Mouse (Mus musculus): Measurements from ENCODE around the gene Atrnl1. TPM values are rescaled to one million over a fixed set of nuclear protein-coding genes. Genes with fewer than 3 reads are reported as not detected.
"Not testable (repeated sequence)": the region's sequence is repeated elsewhere in the genome, so short reads cannot be mapped to it uniquely, and the experiment has no call there.

The Atrnl1 gene
- total and polyA plus RNA-seq, 2 experiments from 2014 or later: 5.4 to 60.5 TPM

DNA sequence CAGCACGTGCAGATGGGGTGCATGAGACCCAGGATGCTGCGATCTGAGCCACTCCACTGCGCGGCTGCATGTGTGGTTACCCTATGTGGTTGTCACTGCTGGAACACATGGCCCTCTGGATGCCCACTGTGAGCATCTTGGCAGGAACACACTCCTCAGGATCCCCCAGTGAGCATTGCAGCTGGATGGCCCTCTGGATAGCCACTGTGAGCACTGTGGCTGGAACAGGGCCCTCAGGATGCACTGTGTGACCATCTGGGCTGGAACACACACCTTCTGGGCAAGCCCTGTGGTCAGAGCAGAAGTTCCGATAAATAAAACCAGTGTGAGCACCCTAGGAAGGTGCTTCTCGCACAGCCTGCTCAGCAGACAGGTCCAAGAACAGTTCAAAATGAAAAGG is 364.4 kb downstream of the Atrnl1 start:
- Histone ChIP-seq H3K27me3 (ENCODE audit: insufficient read depth, low read length) (no peaks in the 10 kb centered on the region), H3K4me2 (ENCODE audit: low read depth, low read length, poor library complexity, severe bottlenecking) (no peak overlapping the region), H3K27ac (ENCODE audit: low read depth, low read length) (no peak overlapping the region), H3K9me3 (ENCODE audit: low read length) (no peaks in the 10 kb centered on the region), H3K4me3 (ENCODE audit: low read depth, low read length) (no peak overlapping the region), H3K4me1 (ENCODE audit: insufficient read depth, low read length) (no peaks in the 10 kb centered on the region), H3K36me3 (ENCODE audit: insufficient read depth, low read length) (peaks cover 2% of the 10 kb centered on the region; the same call in 1 of the 2 replicates), H3K9ac (replicated peaks; ENCODE audit: low read length, poor library complexity, severe bottlenecking) (no peak overlapping the region)
- ATAC-seq (ENCODE audit: low FRiP score): no peak
- no peak for TF ChIP-seq CTCF (IDR thresholded peaks at IDR 0.05)
- DNase-seq (ENCODE audit: low spot score): no peak
- WGBS: 95% methylated on average over 6 of the region's 6 CpGs

DNA sequence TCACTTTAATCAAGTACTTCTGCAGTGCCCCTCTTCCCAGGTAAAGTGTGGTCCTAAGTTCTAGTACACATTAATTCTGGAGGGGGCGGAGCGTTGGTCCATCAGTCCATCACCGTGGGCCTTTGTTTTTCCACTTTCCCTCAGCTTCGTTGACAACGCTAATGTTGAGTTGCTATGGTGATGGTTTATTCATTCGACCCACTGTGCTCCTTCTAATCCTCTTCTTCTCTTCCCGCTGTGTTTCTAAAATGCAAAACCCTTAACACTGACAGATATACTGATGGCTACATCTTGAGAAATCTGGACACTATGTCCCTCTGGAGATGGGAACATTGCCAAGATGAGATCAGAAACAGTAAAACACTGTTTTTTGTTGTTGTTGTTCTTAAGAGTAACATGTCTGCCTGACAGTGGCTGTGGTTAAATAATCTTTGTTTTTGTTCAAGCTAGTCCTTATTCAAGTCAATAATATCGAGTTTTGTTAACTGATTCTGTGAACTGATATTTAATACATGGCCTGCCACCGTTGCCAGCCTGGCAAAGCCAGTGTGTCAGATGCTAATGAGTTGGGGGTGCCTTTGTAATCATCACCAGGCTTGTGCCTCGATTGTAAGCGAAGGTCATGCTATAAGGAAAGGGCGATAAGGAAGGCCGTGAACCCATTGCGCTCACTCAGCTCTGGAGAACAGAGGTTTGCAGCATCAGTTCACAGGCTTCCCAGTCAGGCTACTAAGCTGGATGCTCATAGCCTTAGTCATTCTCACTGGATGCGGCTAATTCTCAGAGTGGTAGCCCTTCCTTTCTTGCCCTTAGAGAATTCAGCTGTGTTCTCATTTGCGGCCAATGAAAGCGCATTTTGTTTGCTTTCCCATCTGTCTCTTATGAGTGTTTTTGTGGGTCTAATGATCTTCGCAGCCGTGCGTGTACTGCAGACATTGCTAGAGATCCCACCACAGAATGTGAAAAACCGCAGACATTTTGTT is 375.4 kb downstream of the Atrnl1 start:
- H3K9me3 ChIP-seq (ENCODE audit: low read length): no peaks in the 10 kb centered on the region
- H3K27ac ChIP-seq (ENCODE audit: low read depth, low read length): no peak overlapping the region
- H3K4me1 ChIP-seq (ENCODE audit: insufficient read depth, low read length): no peaks in the 10 kb centered on the region
- no peaks in the 10 kb centered on the region for H3K27me3 ChIP-seq (ENCODE audit: insufficient read depth, low read length)
- DNase-seq (ENCODE audit: low spot score) (peak; percentile 63), ATAC-seq (ENCODE audit: low FRiP score) (no peak)
- no peaks in the 10 kb centered on the region for H3K36me3 ChIP-seq (ENCODE audit: insufficient read depth, low read length)
- 46% methylated on average over 21 of the region's 21 CpGs for WGBS
- no peak overlapping the region for H3K9ac ChIP-seq (replicated peaks; ENCODE audit: low read length, poor library complexity, severe bottlenecking)
- TF ChIP-seq CTCF (IDR thresholded peaks at IDR 0.05): no peak
- H3K4me2 ChIP-seq (ENCODE audit: low read depth, low read length, poor library complexity, severe bottlenecking): no peak overlapping the region
- no peak overlapping the region for H3K4me3 ChIP-seq (ENCODE audit: low read depth, low read length)

DNA sequence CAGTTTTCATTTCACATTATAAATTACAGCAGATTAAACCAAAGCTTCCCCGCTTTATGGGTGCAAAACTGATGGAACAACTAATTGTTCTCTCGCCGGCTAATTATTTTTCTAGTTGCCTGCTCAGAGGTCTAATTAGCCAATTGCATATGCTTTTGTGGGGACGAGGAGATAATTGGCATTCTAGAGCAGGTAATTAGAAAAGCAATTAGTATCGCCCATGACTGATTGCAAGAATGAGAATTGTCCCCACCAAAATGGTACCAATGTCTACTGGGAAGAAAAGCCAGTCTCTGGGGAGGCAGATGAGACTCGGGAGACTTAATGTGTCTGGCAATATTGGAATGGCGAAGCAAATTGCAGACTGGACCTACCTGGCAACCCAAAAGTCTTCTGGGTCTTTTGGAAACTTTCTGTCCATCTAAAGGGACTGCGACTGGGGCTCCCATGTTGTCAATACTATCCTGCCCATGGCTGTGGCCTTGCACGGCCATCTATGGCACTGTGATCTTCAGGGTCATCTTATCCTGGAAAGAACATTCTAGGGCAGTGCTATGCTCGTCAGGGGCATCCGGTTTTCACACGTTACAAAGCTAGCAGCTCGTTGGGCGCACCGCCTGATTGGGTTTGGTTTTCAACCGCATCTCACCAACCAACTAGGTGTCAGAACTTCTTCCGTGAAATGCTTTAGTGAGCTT is 377.0 kb downstream of the Atrnl1 start:
- H3K27me3 ChIP-seq (ENCODE audit: insufficient read depth, low read length): no peaks in the 10 kb centered on the region
- H3K4me2 ChIP-seq (ENCODE audit: low read depth, low read length, poor library complexity, severe bottlenecking): no peak overlapping the region
- no peak overlapping the region for H3K27ac ChIP-seq (ENCODE audit: low read depth, low read length)
- ATAC-seq (ENCODE audit: low FRiP score) (no peak), DNase-seq (ENCODE audit: low spot score) (peak; percentile 21)
- no peak overlapping the region for H3K9ac ChIP-seq (replicated peaks; ENCODE audit: low read length, poor library complexity, severe bottlenecking)
- no peaks in the 10 kb centered on the region for H3K9me3 ChIP-seq (ENCODE audit: low read length)
- no peak overlapping the region for H3K4me3 ChIP-seq (ENCODE audit: low read depth, low read length)
- 86% methylated on average over 17 of the region's 17 CpGs for WGBS
- TF ChIP-seq CTCF (IDR thresholded peaks at IDR 0.05): no peak
- H3K4me1 ChIP-seq (ENCODE audit: insufficient read depth, low read length): no peaks in the 10 kb centered on the region
- H3K36me3 ChIP-seq (ENCODE audit: insufficient read depth, low read length): no peaks in the 10 kb centered on the region

- Histone ChIP-seq H3K9me3 (ENCODE audit: low read length) (no peaks in the 10 kb centered on the region), H3K9ac (replicated peaks; ENCODE audit: low read length, poor library complexity, severe bottlenecking) (no peak overlapping the region), H3K4me1 (ENCODE audit: insufficient read depth, low read length) (no peaks in the 10 kb centered on the region), H3K4me2 (ENCODE audit: low read depth, low read length, poor library complexity, severe bottlenecking) (no peak overlapping the region), H3K27me3 (ENCODE audit: insufficient read depth, low read length) (no peaks in the 10 kb centered on the region), H3K36me3 (ENCODE audit: insufficient read depth, low read length) (no peaks in the 10 kb centered on the region), H3K4me3 (ENCODE audit: low read depth, low read length) (no peak overlapping the region), H3K27ac (ENCODE audit: low read depth, low read length) (no peak overlapping the region)
- DNase-seq (ENCODE audit: low spot score) (no peak), ATAC-seq (ENCODE audit: low FRiP score) (no peak)
- no peak for TF ChIP-seq CTCF (IDR thresholded peaks at IDR 0.05)
- 61% methylated on average over 10 of the region's 10 CpGs for WGBS
Measured at GRCm38 (mm10) chr19:57988559-57989093, 377.8 kb downstream of the Atrnl1 start.

DNA sequence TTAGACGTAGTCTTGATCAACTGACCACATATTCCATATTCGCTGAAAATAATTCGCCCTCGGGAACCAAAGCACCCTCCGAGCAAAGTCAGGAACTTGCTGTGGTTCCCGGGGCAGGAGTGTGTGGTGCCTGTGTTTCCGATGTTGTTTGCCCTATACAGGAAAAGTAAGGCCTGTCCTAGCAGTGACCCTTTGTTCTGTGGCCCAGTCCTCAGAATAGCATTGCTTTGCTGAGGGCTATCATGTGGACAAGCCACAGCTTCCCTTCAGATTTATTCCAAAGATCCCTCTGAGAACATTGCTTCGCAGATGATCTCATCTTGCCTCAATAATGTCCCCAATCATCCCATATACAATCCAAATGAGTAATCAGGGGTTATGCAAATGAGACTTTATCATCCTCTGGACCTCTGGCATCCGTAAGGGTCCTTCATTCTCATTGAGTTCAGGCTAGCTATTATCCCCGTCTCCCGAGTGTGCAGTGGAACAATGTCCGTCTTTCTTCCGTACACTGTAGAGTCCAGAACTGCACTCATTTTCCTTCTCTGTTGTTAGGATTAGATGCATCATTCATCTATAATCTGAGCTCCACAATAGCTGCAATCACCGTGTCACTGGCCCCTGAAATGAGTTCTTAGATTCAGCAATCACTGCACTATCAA is 380.4 kb downstream of the Atrnl1 start:
- no peak overlapping the region for H3K4me2 ChIP-seq (ENCODE audit: low read depth, low read length, poor library complexity, severe bottlenecking)
- ATAC-seq (ENCODE audit: low FRiP score) (no peak), DNase-seq (ENCODE audit: low spot score) (no peak)
- no peak overlapping the region for H3K27ac ChIP-seq (ENCODE audit: low read depth, low read length)
- WGBS: 66% methylated on average over 14 of the region's 14 CpGs
- H3K9ac ChIP-seq (replicated peaks; ENCODE audit: low read length, poor library complexity, severe bottlenecking): no peak overlapping the region
- no peaks in the 10 kb centered on the region for H3K36me3 ChIP-seq (ENCODE audit: insufficient read depth, low read length)
- no peaks in the 10 kb centered on the region for H3K9me3 ChIP-seq (ENCODE audit: low read length)
- no peak for TF ChIP-seq CTCF (IDR thresholded peaks at IDR 0.05)
- H3K4me1 ChIP-seq (ENCODE audit: insufficient read depth, low read length): no peaks in the 10 kb centered on the region
- no peak overlapping the region for H3K4me3 ChIP-seq (ENCODE audit: low read depth, low read length)
- H3K27me3 ChIP-seq (ENCODE audit: insufficient read depth, low read length): no peaks in the 10 kb centered on the region

GRCm38 (mm10) chr19:57994174-57994833 is 383.5 kb downstream of the Atrnl1 start:
- not testable (repeated sequence) for ATAC-seq (ENCODE audit: low FRiP score)

More at GRCm38 (mm10) chr19:57994174-57994833, 383.5 kb downstream of the Atrnl1 start:
- H3K9ac ChIP-seq (replicated peaks; ENCODE audit: low read length, poor library complexity, severe bottlenecking); H3K36me3 ChIP-seq (ENCODE audit: insufficient read depth, low read length); H3K27ac ChIP-seq (ENCODE audit: low read depth, low read length); DNase-seq (ENCODE audit: low spot score); H3K27me3 ChIP-seq (ENCODE audit: insufficient read depth, low read length); H3K4me1 ChIP-seq (ENCODE audit: insufficient read depth, low read length); H3K9me3 ChIP-seq (ENCODE audit: low read length); H3K4me2 ChIP-seq (ENCODE audit: low read depth, low read length, poor library complexity, severe bottlenecking); H3K4me3 ChIP-seq (ENCODE audit: low read depth, low read length): not testable (repeated sequence)
- WGBS: 99% methylated on average over 15 of the region's 15 CpGs
